Mouse (Mus musculus): Measurements from ENCODE around the gene Ankrd44. TPM values are rescaled to one million over a fixed set of nuclear protein-coding genes. Genes with fewer than 3 reads are reported as not detected.

Ankrd44 gene
- total RNA-seq, 2 experiments from 2014 or later, result 82.6 to 99.4 TPM

DNA sequence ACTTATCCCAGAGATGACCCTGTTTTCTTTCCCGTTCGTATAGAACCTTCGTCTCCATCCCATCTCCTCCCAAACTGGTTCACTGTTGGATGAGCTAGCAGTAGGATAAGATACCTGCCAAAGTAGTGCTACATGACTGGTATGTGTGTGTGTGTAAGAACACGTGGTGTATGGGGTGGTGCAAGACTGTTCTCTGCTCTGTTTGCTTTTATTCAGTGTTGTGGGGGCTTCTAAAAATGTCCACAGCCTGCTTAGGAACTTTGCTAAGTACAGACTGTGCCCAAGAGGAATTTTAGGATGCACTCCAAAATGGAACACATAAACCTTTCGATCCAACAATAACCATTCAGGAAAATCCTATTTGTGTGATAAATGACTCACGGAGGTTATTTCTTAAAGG is 209.3 kb downstream of the Ankrd44 start:
- no peak for ATAC-seq (replicated peaks; ENCODE audit: poor library complexity, severe bottlenecking)

DNA sequence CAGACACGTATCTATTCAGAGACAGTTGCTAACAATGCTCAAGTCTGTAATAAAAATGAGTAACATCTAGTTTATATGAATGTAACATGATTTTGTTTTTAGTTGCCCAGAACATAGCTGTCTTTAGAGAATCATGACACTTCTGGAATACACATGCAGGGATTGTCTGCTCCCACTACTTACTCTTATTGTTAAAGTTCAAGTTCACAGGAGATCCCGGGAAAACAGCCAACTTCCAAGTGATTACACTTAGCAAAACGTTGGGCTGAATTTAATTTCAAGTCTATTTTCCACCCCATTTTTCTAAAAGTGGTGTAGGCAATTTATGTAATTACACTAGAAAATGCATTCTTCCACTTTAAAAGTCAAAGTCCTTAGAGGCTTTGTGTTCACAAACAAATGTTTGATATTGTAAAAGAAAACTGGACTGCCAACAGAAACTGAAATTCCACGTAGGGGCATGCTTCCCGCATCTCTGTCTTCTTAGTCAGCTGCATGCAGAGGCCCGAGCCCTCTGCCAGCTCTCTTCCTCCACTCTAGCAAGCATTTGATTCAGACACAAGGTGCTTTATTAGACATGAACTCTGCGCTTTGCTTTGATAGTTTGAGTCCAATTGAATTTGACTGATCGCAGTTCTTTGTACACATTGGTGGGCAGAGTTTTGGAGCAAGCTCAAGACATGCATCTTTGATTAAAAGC is 211.0 kb downstream of the Ankrd44 start:
- ATAC-seq (replicated peaks; ENCODE audit: poor library complexity, severe bottlenecking), result no peak

DNA sequence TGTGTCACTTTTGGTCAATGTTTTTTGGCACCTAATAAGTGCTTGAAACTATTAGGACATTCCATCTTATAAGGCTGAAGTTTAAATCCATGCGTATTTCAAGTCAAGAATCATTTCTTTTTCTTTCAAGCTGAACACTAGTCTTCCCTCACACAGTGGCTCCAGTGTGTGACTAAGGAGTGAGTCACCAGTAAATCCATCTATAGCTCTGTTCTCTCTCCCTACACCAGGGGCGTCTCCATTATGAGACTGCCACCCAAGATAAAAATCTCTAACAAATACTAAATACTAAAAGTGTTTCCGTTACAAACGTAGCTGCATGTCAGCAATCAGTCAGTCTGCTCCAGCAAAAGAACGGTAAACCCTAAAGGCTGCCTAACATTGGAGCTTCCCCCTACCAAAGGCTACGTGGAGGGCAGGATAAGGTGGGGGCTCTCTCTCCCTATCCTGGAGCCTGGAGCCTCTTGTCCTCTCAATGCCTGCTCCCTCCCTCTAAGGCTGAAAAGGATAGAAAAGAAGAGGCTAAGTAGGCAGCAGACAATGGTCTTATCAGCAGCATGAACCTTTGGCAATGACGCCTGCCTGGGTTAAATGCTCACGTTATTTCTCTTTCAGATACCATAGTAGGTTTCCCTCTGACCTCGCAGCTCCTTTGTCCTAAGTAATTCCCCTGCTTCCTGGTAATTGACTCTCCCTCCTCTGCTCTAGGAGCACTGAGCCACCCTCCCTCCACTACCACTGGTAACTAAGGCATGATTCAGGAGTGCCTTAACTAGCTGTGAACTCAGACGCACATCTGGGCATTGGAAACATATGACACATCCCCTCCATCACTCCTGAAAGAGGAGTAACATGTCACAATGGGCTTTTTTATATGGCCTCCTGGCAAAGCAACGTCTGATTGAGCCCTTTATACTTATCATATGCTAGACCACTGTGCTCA is 212.7 kb downstream of the Ankrd44 start:
- no peak for ATAC-seq (replicated peaks; ENCODE audit: poor library complexity, severe bottlenecking)

DNA sequence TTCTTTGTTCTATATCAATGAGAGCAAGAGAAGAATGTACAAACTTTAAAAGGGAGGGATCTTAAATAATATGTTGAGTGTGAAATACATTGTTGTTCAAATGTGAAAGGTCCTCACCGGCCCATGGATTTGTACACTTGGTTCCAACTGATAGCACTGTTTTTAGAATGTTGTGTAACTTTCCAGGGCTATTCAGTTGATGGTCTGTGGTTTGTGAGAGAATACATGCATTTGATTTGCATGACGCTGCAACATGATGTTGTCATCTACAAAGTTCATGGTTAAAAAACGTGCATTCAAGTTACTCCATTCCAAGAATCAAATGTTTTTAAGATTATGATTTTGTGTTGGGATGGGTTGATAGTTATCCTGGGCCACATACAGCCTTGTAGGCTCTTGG is 214.6 kb downstream of the Ankrd44 start:
- peak; percentile 76 for ATAC-seq (replicated peaks; ENCODE audit: poor library complexity, severe bottlenecking)

DNA sequence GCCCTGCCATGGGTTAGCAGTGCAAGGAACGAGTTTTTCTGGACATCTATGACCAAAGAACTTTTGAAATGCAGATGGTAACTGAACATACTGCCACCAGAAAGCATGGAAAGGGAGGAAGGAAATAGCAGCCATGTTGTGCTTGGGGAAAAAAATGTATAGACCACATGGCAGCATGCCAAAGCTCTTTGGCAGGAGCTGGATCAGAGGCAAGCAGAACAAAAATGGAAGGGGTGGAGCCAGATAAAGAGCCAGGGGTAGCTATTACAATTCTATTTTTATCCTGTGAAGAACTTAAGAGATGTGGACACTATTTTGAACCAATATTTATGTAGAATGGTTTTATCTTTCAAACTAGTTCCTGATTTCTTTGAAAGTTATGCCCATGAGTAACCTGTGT is 215.6 kb downstream of the Ankrd44 start:
- peak; percentile 49 for ATAC-seq (replicated peaks; ENCODE audit: poor library complexity, severe bottlenecking)

DNA sequence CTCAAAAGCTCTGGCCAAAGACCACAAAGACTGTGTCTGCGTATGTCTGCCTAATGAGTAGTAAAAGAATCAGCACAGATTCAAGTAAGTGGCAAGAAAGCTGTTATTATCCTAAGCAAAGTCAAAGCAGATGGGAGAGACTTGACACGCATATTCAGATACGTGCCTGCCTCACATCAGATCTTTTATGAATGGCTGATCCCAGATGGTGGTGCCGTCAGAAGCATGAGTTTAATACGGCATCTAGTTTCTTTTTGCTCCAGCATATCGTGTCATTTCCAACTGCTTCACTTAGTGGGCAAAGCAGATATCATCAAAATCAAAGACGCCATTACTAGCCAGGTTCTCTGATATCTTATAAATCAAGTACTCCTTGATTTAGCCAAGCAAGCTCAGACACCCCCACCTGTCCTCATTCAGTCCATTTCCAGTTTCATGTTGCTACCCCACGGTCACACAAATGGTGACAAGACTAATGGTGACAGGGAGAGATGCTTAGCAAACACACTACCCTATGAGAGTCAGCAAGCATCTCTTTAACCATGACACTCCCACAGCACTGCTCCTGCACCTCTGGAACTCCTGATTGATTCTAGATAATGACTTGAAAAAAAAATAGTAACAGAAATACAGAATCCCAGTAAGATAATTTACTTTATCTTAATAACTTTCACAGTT is 218.2 kb downstream of the Ankrd44 start:
- no peak for ATAC-seq (replicated peaks; ENCODE audit: poor library complexity, severe bottlenecking)

DNA sequence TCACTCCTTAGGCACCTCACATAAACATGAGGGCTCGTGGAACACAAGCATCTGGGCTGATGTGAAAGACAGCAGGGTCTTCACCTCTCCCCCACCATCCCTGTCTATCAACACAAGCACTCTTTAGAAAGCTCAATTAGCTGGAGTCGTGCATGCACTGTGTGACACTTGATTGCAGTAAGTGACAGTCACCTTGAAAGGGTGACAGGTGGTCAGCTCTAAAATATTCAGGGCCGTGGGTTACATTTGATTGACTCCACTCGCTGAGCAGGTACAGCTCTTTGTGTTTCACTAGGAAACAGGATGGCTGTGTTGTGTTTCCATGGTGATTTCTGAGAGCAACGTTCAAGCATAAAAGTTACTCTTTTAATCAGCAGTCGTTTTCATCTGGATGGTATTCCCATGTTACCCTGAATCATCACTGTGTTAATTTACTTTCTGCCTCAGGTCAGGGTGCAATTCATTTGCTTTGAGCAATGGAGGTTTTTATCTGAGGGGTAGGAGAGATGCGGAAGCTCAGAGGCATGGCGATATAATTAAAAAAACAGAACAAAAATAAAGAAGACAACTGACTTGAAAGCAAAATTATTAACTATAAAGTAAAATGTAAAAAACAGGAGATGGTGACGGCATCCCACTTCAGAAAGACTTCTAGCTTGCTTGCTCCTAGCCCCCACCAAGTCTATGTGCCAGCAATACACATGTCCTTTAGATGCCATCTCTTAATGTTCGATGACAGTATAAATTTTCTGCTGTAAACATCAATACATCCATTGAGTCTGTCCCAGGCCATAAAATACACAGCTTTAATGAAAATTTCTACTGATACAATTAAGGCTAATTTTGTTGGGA is 218.9 kb downstream of the Ankrd44 start:
- ATAC-seq (replicated peaks; ENCODE audit: poor library complexity, severe bottlenecking), result no peak

DNA sequence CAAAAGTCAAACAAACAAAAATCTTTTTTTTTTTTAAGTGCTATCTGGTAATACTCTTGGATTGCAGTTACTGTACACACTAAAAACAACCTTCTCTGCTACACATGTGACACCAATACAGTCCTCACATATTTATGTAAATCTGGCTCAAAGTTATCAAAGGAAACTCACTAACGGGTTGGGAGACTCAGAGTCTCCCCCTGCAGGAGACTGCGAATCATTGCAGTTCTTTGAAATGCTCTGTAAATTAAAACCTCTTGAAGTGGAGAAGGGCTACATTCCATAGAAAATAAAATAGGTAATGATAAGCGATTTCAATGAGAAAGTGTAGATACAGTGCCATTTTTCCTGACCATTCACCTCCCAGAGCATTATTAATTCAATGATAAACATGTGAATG is 219.6 kb downstream of the Ankrd44 start:
- peak; percentile 49 for ATAC-seq (replicated peaks; ENCODE audit: poor library complexity, severe bottlenecking)

DNA sequence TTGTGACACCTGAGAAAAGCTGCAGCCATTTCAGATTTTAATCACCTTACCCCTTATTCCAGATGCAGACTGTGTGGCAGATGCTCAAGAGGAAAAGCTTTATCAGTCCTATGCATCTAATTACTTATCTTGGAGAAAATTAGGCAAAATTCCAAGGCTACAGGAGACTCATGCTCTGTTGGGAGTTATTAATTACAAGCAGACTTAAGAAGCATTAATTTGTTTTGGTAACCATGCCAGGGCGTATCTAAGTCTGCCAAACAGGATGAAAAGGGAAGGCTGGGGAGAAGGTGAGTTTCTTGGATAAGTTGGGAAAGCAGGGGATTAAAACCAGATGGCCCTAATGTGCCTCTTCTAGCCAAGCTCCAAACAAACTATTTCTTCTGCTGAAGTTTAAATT is 222.7 kb downstream of the Ankrd44 start:
- ATAC-seq (replicated peaks; ENCODE audit: poor library complexity, severe bottlenecking), result no peak

DNA sequence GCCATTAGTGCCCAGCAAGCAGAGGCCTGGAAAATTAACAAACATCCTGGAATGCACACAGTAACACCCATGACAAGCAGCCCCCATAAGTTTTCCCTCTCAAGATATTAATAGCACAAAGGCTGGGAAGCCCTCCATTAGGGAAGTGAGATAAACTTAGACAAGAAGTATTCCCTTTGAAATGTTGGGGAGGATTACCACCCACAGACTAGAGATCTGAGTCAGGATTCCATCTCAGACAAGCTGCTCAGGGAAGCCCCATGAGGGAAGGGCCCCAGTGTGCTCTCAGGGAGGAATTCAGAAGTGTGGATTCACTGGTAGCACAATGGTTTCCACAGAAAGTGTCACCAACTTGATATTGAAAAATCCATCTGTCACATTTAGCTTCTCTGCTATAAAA is 223.3 kb downstream of the Ankrd44 start:
- ATAC-seq (replicated peaks; ENCODE audit: poor library complexity, severe bottlenecking), result no peak

DNA sequence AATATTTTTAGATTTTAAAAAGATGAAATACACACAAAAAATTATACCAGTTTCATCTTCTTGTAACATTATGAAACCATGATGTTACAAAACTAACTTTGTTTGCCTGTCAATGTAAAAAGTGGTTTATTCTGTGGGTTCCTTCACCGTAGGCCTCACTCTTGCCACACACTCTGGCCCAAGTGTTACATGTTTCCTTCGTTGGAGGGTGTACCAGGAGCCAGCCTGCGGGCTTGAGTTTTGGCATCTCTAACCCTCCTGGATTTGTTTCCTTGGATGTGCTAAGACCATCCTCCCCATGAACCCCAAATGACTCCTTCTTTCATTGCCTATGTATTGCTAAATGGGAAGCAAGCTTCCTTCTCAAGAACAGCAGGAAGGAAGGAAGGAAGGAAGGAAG is 230.8 kb downstream of the Ankrd44 start:
- ATAC-seq (replicated peaks; ENCODE audit: poor library complexity, severe bottlenecking), result peak; percentile 97

DNA sequence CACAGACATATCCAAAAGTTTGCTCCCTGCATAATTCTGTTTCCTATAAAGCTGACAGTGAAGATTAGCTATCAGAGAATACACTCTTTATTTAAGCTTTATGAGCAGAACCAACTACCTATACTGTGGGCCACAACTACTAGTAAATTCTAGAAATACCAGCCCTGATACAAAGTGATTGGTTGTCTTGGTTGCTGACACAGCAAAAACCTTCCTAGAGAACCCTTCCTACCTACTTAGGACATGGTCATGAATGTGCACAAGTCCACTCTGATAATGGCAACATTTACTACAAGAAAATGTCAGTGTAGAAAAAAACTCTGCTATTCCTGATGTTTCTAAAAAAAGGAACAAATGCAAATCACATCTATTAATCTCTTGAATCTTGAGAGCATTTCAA is 234.4 kb downstream of the Ankrd44 start:
- no peak for ATAC-seq (replicated peaks; ENCODE audit: poor library complexity, severe bottlenecking)

DNA sequence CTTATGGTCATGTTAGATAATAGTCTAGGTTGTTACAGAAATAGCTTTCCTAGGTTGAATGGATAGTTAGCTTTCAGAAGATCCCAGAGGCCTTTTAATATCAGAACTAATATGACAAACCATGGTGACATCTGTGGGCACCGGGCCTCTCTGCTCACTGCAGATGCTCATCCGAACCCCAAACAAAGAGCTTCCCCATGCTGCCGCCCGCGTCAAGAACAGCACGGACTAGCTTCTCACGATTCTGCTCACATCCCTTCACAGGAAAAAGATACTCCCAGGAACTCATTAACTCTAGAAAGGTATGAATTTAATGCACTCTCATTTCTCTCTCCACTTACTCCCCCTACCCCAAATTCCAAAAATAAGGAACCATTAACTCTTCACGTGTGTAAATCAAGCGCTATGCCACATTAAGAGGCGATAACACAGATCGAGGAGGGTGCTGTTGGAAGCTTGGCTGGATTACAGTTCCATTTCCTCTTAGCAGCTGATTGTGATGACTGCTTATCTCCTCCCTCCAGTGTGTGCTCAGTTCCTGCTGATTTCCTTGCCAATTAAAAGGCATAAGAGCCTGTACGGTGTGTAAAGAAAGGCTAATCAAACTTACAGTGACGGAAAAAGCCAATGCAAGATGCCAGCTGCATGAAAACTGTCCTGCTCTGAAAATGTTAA is 235.8 kb downstream of the Ankrd44 start:
- ATAC-seq (replicated peaks; ENCODE audit: poor library complexity, severe bottlenecking), result peak; percentile 66

DNA sequence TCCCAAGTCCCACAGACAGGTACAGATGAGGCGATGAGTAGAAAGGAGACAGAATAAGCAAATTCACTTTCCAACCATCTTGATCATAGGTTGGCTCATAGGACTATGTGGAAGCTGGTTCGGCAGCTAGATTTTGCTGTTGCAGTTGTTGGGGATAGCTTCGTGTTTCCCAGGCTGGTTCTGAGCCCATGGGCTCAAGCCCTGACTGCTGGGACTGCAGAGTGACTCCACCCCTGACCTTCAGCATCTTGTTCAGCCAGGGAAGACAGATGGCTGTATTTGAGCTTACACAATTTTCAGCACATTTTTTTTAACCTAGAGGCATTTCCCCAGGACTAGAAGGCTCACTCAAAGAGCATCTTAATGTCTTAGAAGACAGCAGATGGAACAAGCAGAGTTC is 237.7 kb downstream of the Ankrd44 start:
- ATAC-seq (replicated peaks; ENCODE audit: poor library complexity, severe bottlenecking), result no peak

DNA sequence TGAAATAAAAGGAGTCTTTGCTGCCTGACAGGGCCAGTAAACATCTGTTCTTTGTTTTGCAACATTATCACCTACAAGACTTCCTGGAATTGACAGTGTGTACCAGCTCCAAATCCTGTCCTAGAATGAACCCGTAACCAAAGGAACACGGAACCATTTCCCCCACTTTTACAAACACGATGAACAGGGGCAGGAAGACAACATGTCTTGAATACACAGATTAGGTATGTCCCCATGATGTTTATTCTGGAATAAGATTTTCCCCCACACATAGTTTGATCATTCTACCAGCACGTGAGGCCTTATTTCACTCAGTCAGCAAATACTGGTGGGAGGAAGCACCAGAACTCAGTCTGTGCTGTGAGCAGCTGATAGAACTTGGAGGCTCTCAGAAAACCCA is 241.9 kb downstream of the Ankrd44 start:
- ATAC-seq (replicated peaks; ENCODE audit: poor library complexity, severe bottlenecking), result no peak

DNA sequence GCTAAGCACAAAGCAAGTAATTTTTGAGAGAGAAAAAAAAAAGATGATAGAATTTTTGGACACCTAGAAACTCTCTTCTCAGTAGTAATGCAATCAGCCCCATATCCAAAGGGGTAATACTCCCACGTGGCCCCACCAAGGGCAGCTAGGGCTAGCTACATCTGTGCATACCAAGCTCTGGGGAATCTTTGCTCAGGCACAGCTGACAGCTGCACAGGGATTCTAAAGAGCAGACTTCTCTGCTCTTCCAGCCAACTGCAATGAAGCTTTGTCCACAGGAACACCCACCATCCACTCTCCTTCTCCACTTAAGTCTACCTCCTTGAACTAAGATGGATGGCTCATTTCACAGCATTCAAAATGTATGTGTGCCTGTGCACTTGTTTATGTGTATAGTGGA is 246.6 kb downstream of the Ankrd44 start:
- ATAC-seq (replicated peaks; ENCODE audit: poor library complexity, severe bottlenecking), result no peak

DNA sequence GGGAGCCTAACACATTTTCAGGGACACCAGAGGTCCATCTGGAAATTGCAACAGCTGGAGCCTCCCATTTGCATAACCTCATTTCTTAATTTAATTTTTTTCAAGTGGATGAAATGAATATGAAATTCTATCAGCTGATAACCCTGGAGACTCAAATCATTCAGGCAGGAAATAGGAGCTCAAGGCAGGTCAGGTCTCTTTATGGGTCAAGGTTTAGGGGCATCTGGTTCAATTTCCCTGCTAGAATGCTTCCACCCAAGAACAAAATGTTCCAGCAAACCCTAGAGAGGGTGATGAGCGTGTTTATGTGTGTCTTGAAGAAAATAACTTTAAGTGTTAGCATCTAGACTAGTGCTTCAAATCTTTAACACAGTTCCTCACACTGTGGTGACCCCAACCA is 248.2 kb downstream of the Ankrd44 start:
- no peak for ATAC-seq (replicated peaks; ENCODE audit: poor library complexity, severe bottlenecking)

DNA sequence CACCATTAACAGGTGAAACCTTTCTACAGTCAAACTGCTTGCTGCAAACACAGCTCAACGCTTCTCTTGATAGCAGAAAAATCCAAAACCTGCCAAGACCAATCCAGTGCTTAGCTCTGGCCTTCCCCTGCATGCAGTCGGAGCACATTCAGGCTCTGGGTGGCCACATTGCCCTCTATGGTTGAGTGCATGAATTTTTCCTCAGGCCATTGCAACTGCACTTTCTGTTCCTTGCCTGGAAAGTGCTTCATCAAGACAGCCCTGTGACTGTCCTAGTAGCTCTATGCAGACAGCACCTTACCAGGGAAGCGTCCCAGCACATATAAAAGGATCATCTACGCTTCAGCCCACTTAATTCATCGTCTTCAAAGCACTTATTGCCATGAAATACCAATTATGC is 250.7 kb downstream of the Ankrd44 start:
- no peak for ATAC-seq (replicated peaks; ENCODE audit: poor library complexity, severe bottlenecking)

DNA sequence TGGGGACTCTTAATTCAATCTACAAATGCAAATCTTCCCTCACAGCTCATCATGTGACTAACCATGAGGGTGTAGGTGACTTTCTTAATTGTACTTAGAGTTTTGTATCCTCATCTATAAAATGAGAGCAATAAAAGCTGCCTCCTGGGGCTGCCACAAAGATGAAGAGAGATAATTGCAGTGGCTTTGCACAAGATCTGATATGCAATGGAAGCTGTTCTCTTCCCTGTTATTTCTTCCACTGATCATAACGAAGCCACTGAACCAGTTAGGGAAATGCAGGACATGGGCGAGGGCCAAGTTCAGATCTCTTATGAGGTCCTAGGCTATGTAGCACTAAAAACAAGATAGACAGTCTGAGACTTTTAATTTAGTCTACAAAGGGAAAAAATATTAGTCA is 258.2 kb downstream of the Ankrd44 start:
- ATAC-seq (replicated peaks; ENCODE audit: poor library complexity, severe bottlenecking), result no peak
